Mouse (Mus musculus): ENCODE results near the gene Rapsn.

GRCm38 (mm10) chr2:91041786-91042185 is 6.4 kb downstream of the Rapsn start:
- TF ChIP-seq CTCF (IDR thresholded peaks at IDR 0.05; ENCODE audit: borderline replicate concordance, extremely low read depth, insufficient read depth, insufficient read length) (no peak), POLR2A (IDR thresholded peaks at IDR 0.05; ENCODE audit: borderline replicate concordance, extremely low read depth, insufficient read depth, insufficient read length, poor library complexity, severe bottlenecking) (no peak)
